Mouse (Mus musculus) hindbrain, embryonic 13.5 days (tissue): ENCODE results near the gene Acot5. TPM values are rescaled to one million over a fixed set of nuclear protein-coding genes. Genes with fewer than 3 reads are reported as not detected.
"Not testable (repeated sequence)": the region's sequence is repeated elsewhere in the genome, so short reads cannot be mapped to it uniquely, and the experiment has no call there.

Experiments used
- ATAC-seq: fragments of 200-750 bp; cut with Nextera tagmentation; 2 replicates; pipeline ENCODE4 v1.8.0; 2017; ENCODE audit warnings: moderate TSS enrichment; ENCODE audit not compliant: low FRiP score
- H3K27ac ChIP-seq: fragments of 300-500 bp; sonication (generic); 2 replicates; pipeline ENCODE4 v1.5.1; 2015; ENCODE audit warnings: inconsistent platforms, mild to moderate bottlenecking, moderate library complexity
- H3K27me3 ChIP-seq: fragments of 300-500 bp; sonication (generic); 2 replicates; pipeline ENCODE4 v1.6.1; 2015; ENCODE audit warnings: mild to moderate bottlenecking, inconsistent platforms
- H3K36me3 ChIP-seq: fragments of 300-500 bp; sonication (generic); 2 replicates; pipeline ENCODE4 v1.6.1; 2015; ENCODE audit warnings: mild to moderate bottlenecking, inconsistent platforms
- H3K4me1 ChIP-seq: fragments of 300-500 bp; sonication (generic); replicated peaks from 2 replicates; pipeline ENCODE4 v1.6.1; 2015; ENCODE audit warnings: inconsistent platforms
- H3K4me2 ChIP-seq: fragments of 300-500 bp; sonication (generic); 2 replicates; pipeline ENCODE4 v1.6.1; 2015; ENCODE audit warnings: inconsistent platforms, mild to moderate bottlenecking, moderate library complexity
- H3K4me3 ChIP-seq: fragments of 300-500 bp; sonication (generic); 2 replicates; pipeline ENCODE4 v1.5.1; 2015; ENCODE audit warnings: mild to moderate bottlenecking, inconsistent platforms
- H3K9ac ChIP-seq: fragments of 300-500 bp; sonication (generic); 2 replicates; pipeline ENCODE4 v1.6.1; 2015; ENCODE audit warnings: mild to moderate bottlenecking, inconsistent platforms
- H3K9me3 ChIP-seq: fragments of 300-500 bp; sonication (generic); 2 replicates; pipeline ENCODE4 v1.6.1; 2016; ENCODE audit warnings: inconsistent platforms
- WGBS: fragments of 180-500 bp; shearing (Covaris S2); methylation state at CpG from one replicate; pipeline ENCODE4 v1.1.7; 2015; 5-methylcytosine and 5-hydroxymethylcytosine counted together
- polyA plus RNA-seq: library from polyadenylated mRNA; unstranded; fragments of >200 nt; fragmentation: Nextera tagmentation; extraction: Ambion mirVana; gene quantifications from 2 replicates; pipeline ENCODE4 v1.2.1, GENCODE M21; 2015

Acot5 gene
- polyA plus RNA-seq, result not detected in 2 replicates

DNA sequence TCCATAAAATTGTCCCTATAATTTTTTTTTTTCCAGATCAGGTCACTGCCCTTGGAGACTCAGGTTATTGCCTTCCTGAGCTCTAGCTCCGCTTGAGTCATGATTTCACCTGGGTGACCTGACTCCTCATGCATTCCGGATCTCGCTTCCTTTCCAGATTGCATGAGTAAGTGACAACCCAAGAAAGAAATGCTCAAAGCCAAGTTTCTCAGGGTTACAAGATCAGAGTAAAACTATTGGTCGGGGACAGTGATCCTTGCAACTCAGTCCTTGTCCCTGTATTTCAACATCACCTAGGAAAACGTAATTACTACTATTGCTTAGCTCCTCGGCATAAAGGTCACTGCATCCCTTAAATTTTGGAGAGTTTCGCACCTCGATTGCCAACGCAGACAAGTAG, at the start of gene Acot5:
Gene Acot5 (plus strand): TSS at position 340 of the 400 bp plus-strand sequence.
- WGBS, result 62% methylated on average over 9 of the region's 9 CpGs
- Histone ChIP-seq H3K9me3 (no peaks in the 10 kb centered on the region), H3K36me3 (no peaks in the 10 kb centered on the region), H3K9ac (peak within 1 kb of the TSS; percentile 63), H3K27me3 (peaks cover 43% of the 10 kb centered on the region), H3K27ac (no peak within 1 kb of the TSS), H3K4me2 (peak within 1 kb of the TSS; percentile 60), H3K4me3 (peak within 1 kb of the TSS; percentile 43), H3K4me1 (peaks cover 5% of the 10 kb centered on the region)
- ATAC-seq, result no peak

DNA sequence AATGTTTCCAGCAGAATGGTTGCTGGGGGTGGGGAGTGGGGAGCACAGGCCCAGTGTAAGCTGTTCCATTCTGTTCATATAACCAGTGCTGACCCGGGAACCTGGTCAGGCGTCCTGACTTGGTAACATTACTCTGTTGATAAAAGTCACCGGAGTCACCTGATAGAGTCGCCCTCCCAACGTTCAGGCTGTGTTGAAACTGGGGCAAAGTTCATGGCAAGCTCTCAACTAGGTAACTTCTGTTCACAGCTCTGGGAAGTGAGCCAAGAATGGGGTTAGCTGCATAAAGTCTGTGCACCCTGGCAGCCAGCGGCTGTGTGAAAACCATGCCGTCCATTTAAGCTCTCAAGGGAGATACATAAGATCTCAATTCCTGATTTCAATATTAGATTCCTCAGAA, 48.6 kb upstream of the Acot5 start:
- not testable (repeated sequence) for H3K27me3 ChIP-seq, H3K9me3 ChIP-seq, H3K9ac ChIP-seq, H3K36me3 ChIP-seq, H3K4me3 ChIP-seq, H3K27ac ChIP-seq, ATAC-seq, H3K4me1 ChIP-seq, H3K4me2 ChIP-seq
- WGBS, result 57% methylated on average over 7 of the region's 7 CpGs

DNA sequence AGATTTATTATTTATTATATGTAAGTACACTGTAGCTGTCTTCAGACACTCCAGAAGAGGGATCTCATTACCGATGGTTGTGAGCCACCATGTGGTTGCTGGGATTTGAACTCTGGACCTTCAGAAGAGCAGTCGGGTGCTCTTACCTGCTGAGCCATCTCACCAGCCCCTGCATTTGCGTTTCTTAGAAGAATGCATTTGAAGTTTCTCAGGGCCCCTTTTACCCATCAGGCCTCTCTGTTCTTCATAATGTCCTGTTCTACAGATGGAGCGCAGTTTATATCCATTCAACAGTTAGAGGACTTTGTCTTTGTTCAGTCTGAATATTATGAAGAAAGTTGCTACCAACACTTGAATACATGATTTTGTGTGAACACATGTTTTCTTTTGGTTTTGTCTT, 46.9 kb upstream of the Acot5 start:
- 90% methylated on average over 4 of the region's 4 CpGs for WGBS

DNA sequence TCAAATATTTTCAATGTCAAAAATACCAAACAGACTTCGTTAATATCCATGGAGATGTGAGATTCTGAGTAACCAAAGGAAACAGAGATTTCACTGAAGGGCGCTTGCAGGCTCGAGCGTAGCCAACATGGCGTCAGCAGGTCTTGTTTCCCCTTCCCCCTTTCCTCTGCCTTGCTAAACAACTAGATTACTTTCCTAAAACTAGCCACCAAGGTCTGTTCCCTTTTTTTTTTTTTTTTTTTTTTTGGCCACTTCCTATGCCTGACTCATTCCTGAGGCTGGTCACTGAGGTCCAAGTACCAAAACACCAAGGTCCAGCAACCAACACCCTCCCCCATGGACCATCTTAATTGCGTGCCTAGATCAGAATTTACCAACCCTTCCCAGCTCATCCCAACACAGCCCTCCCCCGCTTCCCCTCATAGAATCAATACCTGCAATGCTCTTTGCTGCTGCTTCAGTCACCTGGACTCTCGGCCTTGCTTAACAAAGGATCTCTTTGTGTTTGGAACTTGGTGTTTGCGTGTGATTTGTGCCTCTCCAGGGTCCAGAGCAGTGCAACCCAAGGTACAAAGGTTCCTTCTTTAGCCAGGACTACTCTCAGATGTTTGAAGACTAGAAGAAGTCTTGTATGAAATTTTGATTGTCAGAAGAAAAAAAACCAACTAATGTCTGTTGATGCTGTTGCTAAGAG, 45.9 kb upstream of the Acot5 start:
- Histone ChIP-seq H3K27me3 (no peaks in the 10 kb centered on the region), H3K9ac (no peak overlapping the region), H3K27ac (no peak overlapping the region), H3K4me2 (no peak overlapping the region), H3K4me1 (no peaks in the 10 kb centered on the region), H3K36me3 (no peaks in the 10 kb centered on the region), H3K9me3 (no peaks in the 10 kb centered on the region), H3K4me3 (no peak overlapping the region)
- ATAC-seq, result no peak
- 84% methylated on average over 9 of the region's 9 CpGs for WGBS

More for the DNA sequence above, 46.9 kb upstream of the Acot5 start:
- H3K4me1 ChIP-seq, H3K4me3 ChIP-seq, H3K27ac ChIP-seq, H3K9me3 ChIP-seq, H3K27me3 ChIP-seq, H3K4me2 ChIP-seq, ATAC-seq, H3K36me3 ChIP-seq, H3K9ac ChIP-seq: not testable (repeated sequence)

DNA sequence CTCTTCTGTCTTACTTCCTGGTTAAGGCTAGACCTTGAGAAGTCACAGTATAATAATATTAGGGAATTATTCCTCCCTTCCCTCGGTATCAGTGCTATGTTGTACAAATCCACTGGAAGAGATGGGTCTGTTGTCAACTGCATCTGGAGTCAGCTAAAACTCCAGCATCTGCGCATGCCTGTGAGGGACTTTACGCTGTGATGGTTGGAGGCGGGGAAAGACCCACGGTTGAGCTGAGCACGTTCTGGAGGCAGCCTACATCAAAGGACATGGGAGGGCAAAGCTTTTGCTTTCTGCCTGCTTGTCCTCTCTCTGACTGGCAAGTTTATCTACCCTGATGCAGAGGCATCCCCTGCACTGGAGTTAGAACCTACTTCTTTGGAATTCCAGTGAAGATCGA, 43.2 kb upstream of the Acot5 start:
- no peak overlapping the region for H3K27ac ChIP-seq
- no peaks in the 10 kb centered on the region for H3K9me3 ChIP-seq
- no peak overlapping the region for H3K4me3 ChIP-seq
- no peak for ATAC-seq
- no peaks in the 10 kb centered on the region for H3K36me3 ChIP-seq
- H3K27me3 ChIP-seq, result no peaks in the 10 kb centered on the region
- 90% methylated on average over 7 of the region's 7 CpGs for WGBS
- no peaks in the 10 kb centered on the region for H3K4me1 ChIP-seq
- H3K9ac ChIP-seq, result no peak overlapping the region
- H3K4me2 ChIP-seq, result no peak overlapping the region

DNA sequence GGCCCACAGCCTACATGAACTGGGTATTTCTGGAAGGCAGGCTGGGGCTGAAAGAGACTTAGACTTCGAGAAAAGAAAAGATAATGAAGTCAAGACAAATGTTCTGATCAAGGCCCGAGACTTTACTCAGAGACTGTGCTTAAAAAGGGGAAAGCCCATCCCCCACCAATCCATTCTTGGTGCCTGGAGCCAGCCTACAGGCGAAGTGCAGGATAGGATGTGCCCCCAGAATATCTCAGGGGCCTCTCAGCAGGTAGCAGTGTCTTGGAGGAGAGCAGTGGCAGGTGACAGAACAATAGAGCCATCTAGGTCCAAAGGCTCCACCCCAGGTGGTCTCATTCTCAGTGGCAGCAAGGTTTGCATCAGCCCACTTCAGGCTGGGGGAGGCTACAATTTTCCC, 40.8 kb upstream of the Acot5 start:
- not testable (repeated sequence) for H3K4me3 ChIP-seq, H3K9ac ChIP-seq, H3K9me3 ChIP-seq, H3K27me3 ChIP-seq, H3K27ac ChIP-seq, H3K4me1 ChIP-seq, ATAC-seq, H3K36me3 ChIP-seq, H3K4me2 ChIP-seq
- WGBS, result 36% methylated on average over 3 of the region's 3 CpGs

DNA sequence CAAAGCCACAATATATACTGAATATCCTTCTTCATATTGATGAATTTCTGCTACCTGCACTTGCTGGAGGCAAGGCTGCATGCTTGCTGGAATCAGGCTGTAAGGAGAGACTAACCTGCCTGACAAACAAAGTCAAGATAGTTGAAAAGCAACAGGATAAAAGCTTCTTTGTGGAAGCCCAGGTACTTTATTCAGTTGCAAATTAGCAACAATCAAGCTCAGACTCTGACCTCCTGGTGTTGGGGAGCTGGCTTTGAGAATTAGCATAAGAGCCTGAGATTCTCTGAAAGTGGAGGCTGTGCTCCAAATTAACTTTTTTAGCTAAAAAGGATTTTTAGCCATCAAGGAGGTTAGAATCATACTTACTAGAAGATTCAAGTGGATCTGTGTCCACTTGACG, 40.1 kb upstream of the Acot5 start:
- WGBS, result 92% methylated on average over 1 of the region's 1 CpGs
- not testable (repeated sequence) for H3K27me3 ChIP-seq, H3K36me3 ChIP-seq, H3K27ac ChIP-seq, H3K9ac ChIP-seq, H3K4me2 ChIP-seq, ATAC-seq, H3K4me1 ChIP-seq, H3K9me3 ChIP-seq, H3K4me3 ChIP-seq

DNA sequence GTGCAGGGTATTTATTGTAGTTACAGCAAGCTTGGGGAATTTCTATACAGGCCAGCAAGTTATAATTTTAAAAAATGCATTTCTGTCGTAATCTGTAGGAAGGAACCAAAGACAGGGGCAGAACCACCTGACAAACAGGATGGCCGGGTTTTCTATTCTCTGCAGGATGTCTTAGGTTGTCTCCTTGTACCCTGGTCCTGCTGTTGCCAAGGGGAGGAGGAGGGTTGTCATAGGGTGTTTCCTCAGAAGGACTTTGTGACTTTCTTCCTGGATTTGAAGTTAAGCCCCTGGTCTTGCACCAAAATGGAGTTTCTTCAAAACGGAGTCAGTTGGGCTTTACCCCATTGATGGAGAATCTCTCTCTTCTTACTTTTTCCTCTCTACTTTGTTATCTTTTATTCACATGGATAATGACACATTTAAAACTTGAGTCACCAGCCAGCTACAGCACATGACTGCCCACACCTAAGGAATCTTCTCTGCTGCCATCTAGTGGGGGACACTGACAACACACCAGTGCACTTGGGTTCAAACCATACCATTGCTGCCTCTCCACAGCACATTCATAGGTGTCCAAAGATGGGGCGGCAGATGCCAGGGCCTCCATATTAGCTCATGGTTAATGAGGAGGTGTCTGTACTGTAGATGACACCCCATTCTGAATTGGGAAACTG, 38.3 kb upstream of the Acot5 start:
- no peaks in the 10 kb centered on the region for H3K27me3 ChIP-seq
- no peaks in the 10 kb centered on the region for H3K4me1 ChIP-seq
- H3K27ac ChIP-seq, result no peak overlapping the region
- 0 out of 2 replicates have a peak, but pooled peaks have one; percentile 43 for ATAC-seq
- no peak overlapping the region for H3K4me2 ChIP-seq
- H3K36me3 ChIP-seq, result no peaks in the 10 kb centered on the region
- H3K4me3 ChIP-seq, result no peak overlapping the region
- H3K9me3 ChIP-seq, result no peaks in the 10 kb centered on the region
- no peak overlapping the region for H3K9ac ChIP-seq
- 73% methylated on average over 4 of the region's 4 CpGs for WGBS

DNA sequence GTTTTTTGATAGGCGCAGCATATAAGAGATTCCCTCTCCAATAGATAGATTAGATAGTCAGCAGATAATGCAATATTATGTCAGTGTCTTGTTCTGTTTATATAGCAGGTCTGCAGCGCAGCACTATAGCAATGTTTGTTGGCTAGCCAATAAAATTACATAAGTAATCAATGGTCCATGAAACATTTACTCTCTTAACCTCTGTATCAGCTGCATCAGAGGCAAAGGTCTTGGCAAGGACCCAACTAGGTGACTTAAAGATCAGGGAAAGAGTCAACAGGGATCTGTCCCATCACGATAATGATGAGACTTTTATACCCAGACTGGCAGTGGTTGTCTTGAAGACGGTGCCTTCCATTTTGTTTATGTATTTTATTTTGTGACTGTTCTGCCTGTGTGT, 36.3 kb upstream of the Acot5 start:
- H3K9me3 ChIP-seq, result no peaks in the 10 kb centered on the region
- H3K27me3 ChIP-seq, result 0 out of 2 replicates have a peak, but pooled peaks cover 6% of the 10 kb centered on the region
- no peak overlapping the region for H3K27ac ChIP-seq
- no peaks in the 10 kb centered on the region for H3K36me3 ChIP-seq
- H3K9ac ChIP-seq, result no peak overlapping the region
- H3K4me1 ChIP-seq, result no peaks in the 10 kb centered on the region
- no peak for ATAC-seq
- no peak overlapping the region for H3K4me2 ChIP-seq
- H3K4me3 ChIP-seq, result no peak overlapping the region
- 92% methylated on average over 4 of the region's 4 CpGs for WGBS

DNA sequence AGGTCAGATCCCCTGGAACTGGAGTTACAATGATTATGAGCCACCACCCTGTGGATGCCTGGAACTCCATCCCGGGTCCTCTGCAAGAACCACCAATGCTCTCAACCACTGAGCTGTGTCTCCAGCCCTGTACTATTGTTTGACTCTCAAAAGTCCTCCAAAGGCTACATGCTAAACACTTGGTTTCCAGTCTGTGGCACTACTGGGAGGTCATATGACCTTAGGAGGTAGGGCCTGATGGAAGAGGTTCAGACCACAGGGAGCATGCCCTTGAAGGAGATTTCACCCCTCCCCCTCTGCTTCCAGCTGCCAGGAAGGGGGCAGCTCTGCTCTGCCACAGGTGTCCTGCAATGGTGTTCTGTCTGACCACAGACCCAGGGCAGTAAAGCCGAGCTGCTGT, 35.8 kb upstream of the Acot5 start:
- not testable (repeated sequence) for H3K9ac ChIP-seq, H3K27me3 ChIP-seq, H3K4me1 ChIP-seq, H3K4me3 ChIP-seq, H3K9me3 ChIP-seq, ATAC-seq, H3K27ac ChIP-seq, H3K4me2 ChIP-seq, H3K36me3 ChIP-seq
- WGBS, result 81% methylated on average over 2 of the region's 2 CpGs

DNA sequence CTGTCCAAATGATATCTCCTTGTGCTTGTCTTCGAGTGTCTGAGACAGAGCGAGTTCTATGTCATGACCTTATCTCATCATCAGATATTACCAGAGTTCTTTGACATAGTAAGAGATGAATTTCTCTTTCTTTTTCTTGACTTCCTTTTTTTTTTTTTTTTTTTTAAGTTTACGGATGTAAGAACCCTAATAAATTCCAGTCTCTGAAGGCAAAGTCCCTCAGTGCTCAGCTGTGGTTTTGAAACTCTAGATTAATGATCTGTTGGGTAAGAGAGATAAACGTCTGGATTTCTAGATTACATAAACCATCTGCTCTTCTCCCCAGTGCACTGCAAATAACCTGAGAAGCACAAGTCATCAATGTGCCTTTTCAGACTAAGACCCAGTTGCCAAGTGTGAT, 35.0 kb upstream of the Acot5 start:
- Histone ChIP-seq H3K27ac (no peak overlapping the region), H3K36me3 (no peaks in the 10 kb centered on the region), H3K4me3 (no peak overlapping the region), H3K4me1 (no peaks in the 10 kb centered on the region), H3K27me3 (0 out of 2 replicates have a peak, but pooled peaks cover 7% of the 10 kb centered on the region), H3K9me3 (no peaks in the 10 kb centered on the region), H3K9ac (no peak overlapping the region), H3K4me2 (no peak overlapping the region)
- no peak for ATAC-seq
- WGBS, result 74% methylated on average over 4 of the region's 4 CpGs

DNA sequence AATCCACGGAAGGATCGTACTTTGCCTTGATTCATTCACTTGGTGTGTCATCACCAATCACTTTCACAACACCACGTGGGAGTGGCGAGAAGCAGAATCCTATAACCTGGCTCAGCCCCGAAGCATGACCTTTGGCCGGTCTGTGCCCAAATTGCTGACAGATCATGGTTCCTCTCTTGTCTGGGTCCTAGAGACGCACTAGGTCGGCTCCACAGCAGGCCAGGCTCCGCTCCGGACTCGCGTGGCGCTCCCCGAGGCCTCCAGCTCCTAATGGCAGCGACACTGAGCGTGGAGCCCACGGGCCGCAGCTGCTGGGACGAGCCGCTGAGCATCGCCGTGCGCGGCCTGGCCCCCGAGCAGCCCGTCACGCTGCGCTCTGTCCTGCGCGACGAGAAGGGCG, 30.9 kb upstream of the Acot5 start, which contains the start of gene Acot4:
Gene Acot4 (plus strand): TSS at position 139 of the 400 bp plus-strand sequence.
- not testable (repeated sequence) for H3K4me1 ChIP-seq, H3K9me3 ChIP-seq, H3K27me3 ChIP-seq, H3K36me3 ChIP-seq, H3K27ac ChIP-seq
- peak within 1 kb of the TSS; percentile 70 for H3K9ac ChIP-seq
- peak within 1 kb of the TSS; percentile 43 for H3K4me3 ChIP-seq
- peak within 1 kb of the TSS; percentile 60 for H3K4me2 ChIP-seq
- 10% methylated on average over 32 of the region's 32 CpGs for WGBS
- peak; percentile 63; the same call in 1 of the 2 replicates for ATAC-seq

DNA sequence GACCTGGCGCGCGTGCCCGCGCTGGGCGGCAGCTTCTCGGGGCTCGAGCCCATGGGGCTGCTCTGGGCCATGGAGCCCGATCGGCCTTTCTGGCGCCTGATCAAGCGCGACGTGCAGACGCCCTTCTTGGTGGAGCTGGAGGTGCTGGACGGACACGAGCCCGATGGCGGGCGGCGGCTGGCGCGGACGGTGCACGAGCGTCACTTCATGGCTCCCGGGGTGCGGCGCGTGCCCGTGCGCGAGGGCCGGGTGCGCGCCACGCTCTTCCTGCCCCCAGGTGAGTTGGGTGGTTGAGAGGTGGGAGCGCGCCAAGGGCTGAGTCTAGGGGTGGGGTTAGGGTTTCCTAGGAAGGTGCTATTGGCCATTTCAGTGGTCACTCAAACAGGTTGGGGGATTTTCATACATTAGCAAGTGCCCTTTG, 30.4 kb upstream of the Acot5 start, which contains the start of gene Gm49366:
Gene Gm49366 (plus strand): TSS at position 245 of the 421 bp plus-strand sequence.
- peak within 1 kb of the TSS; percentile 70 for H3K9ac ChIP-seq
- not testable (repeated sequence) for H3K27me3 ChIP-seq, H3K27ac ChIP-seq, ATAC-seq, H3K4me1 ChIP-seq, H3K36me3 ChIP-seq, H3K9me3 ChIP-seq
- H3K4me3 ChIP-seq, result peak within 1 kb of the TSS; percentile 43
- WGBS, result 3% methylated on average over 39 of the region's 39 CpGs
- H3K4me2 ChIP-seq, result peak within 1 kb of the TSS; percentile 60
